7 mouse cellular contexts compared by ENCODE assay signal in genomic region chr17:66241868-66242622, GRCm38 (mm10).
DNase-seq lines count a peak whose midpoint lies in the region; ATAC-seq and TF ChIP-seq lines count a peak whose summit lies in the region.

No protein-coding gene starts in this region.

- no peak for ATAC-seq in hindbrain, embryonic 13.5 days (ENCODE audit: low FRiP score)
- peak; percentile 72; the same call in 1 of the 2 replicates for ATAC-seq in lung, embryonic 14.5 days (ENCODE audit: insufficient read depth)
- ATAC-seq in erythroid progenitor cell, adult 5-6 weeks (replicated peaks; ENCODE audit: low FRiP score, poor library complexity, severe bottlenecking), result no peak
- ATAC-seq in CD4-positive, CD25-positive, alpha-beta regulatory T cell, adult 4 months, result no peak

- no peaks in the 10 kb centered on the region for H3K36me3 ChIP-seq in hindbrain, embryonic 13.5 days
- no peaks in the 10 kb centered on the region for H3K36me3 ChIP-seq in lung, embryonic 14.5 days (ENCODE audit: insufficient read depth)

- H3K4me3 ChIP-seq in hindbrain, embryonic 13.5 days, result no peak overlapping the region
- H3K4me3 ChIP-seq in lung, embryonic 14.5 days (ENCODE audit: low read depth, low read length), result peak overlapping the region; percentile 12

- peak; percentile 45 for DNase-seq in Muller cell, postnatal 12 days (ENCODE audit: inconsistent ontology term)
- DNase-seq in adrenal gland, postnatal 25 days, result peak; percentile 38
- DNase-seq in lung, embryonic 14.5 days, result peak; percentile 77
- no peak for DNase-seq in frontal cortex, postnatal 14 days (ENCODE audit: low spot score in 2 of 2)

- H3K9ac ChIP-seq in hindbrain, embryonic 13.5 days, result no peak overlapping the region
- peak overlapping the region; percentile 16; the same call in 1 of the 2 replicates for H3K9ac ChIP-seq in lung, embryonic 14.5 days

- WGBS in hindbrain, embryonic 13.5 days, result 13% methylated on average over 9 of the region's 9 CpGs
- 17% methylated on average over 9 of the region's 9 CpGs for WGBS in lung, embryonic 14.5 days

- TF ChIP-seq CTCF in lung, embryonic 14.5 days (IDR thresholded peaks at IDR 0.05; ENCODE audit: low read depth), result no peak

- 0 out of 2 replicates have a peak overlapping the region, but pooled peaks have one; percentile 48 for H3K27ac ChIP-seq in hindbrain, embryonic 13.5 days
- peak overlapping the region; percentile 58; the same call in 1 of the 2 replicates for H3K27ac ChIP-seq in lung, embryonic 14.5 days (ENCODE audit: low read depth)

- H3K4me2 ChIP-seq in hindbrain, embryonic 13.5 days, result no peak overlapping the region
- H3K4me2 ChIP-seq in lung, embryonic 14.5 days, result peak overlapping the region; percentile 50

- no peaks in the 10 kb centered on the region for H3K9me3 ChIP-seq in hindbrain, embryonic 13.5 days
- H3K9me3 ChIP-seq in lung, embryonic 14.5 days (ENCODE audit: low read depth, low read length), result no peaks in the 10 kb centered on the region

- no peaks in the 10 kb centered on the region for H3K27me3 ChIP-seq in hindbrain, embryonic 13.5 days
- H3K27me3 ChIP-seq in lung, embryonic 14.5 days (ENCODE audit: insufficient read depth, low read length), result no peaks in the 10 kb centered on the region

- H3K4me1 ChIP-seq in hindbrain, embryonic 13.5 days (replicated peaks), result peaks cover 13% of the 10 kb centered on the region
- H3K4me1 ChIP-seq in lung, embryonic 14.5 days (ENCODE audit: insufficient read depth), result 0 out of 2 replicates have a peak, but pooled peaks cover 10% of the 10 kb centered on the region

Comparison
In these comparisons a context has a peak if more than half of its experiments do, and no peak if none do; other contexts are left out.
1. DNase-seq: peak in Muller cell, postnatal 12 days (single experiment), adrenal gland, postnatal 25 days (single experiment) and lung, embryonic 14.5 days (single experiment); none in frontal cortex, postnatal 14 days (0 of 2).